Mouse (Mus musculus): ENCODE results near the gene Dip2c.

DNA sequence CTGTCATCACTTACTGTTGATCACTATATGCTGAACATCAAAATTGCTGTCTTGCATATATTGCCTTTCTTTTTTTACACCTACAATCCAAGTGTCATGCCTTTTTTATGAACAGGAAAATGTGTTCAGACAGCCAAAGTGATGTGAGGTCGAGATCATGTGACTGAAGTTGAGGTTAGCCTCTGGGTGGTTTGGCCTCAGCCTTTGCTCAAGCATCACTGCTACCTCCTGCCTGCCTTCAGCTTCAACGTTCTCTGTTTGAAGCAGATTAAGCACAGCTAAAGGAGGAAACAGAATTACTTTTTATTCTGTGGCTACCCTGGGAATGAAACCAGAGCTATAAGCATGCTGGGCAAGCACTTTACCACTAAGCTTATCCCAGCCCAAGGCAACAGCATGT is 13.6 kb downstream of the Dip2c start:
- no peak for TF ChIP-seq CTCF (IDR thresholded peaks at IDR 0.05; ENCODE audit: low read depth)
- no peak for TF ChIP-seq EP300 (IDR thresholded peaks at IDR 0.05; ENCODE audit: low read depth)
